Mouse (Mus musculus) thymus, postnatal 10 days (tissue): ENCODE measurements around the gene Polr1c.

ENCODE experiments used
- DNase-seq, 2 experiments: peaks; one replicate each; pipeline ENCODE4 v3.0.0; 2021; ENCODE audit warnings: low spot score in 2 of 2

Gene Polr1c

DNA sequence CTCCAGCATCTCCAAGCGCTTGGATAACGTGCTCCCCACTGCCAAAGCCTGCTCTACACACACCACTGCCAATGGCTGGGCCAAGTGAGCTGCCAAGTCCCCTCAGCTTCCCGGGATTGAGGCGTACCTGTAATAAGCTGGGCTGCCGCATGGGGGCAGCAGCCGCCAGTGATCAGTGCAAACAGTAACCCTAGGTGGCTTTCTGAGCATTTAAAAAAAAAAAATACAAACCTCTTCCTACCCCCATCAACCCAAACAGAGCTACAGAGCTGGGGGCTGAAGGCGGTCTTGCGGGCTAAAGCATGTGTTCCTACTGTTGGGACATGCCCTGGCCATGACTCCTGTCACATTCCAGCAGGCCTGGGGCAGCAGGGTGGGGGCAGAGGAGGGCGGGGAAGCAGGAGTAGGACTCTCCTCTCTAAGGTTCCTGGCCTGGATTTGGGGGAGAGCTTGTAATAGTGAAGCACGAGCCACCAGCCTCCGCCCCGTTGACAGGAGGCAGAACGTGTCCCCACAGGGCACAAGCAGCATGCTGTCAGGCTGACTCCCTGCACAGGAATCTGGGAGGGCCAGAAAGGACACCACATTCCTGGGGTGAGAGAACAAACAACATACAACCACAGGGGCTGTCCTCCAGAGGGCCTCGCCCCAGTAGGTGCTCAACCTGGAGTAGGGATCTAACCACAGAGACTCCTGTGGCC lies 18.2 kb upstream of the Polr1c start:
- DNase-seq, result peak; percentile 36 to 78

DNA sequence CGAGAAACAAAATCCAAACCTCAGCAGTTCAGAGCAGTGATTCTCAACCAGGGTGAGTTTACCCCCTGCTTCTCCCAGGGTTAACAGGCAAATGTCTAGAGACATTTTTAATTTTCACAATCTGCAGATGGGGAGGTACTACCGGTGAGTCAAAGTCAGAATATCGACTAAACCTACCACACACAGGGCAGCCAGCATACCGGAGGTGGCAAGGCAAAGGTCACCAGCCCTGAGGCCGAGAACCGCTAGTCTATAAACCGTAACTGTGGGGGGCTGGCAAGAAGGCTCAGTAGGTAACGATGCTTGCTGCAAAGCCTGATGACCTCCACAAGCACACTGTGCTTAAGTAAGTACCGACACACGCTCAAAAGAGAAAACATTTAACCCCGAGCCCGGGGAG lies 17.6 kb upstream of the Polr1c start:
- DNase-seq, result no peak

DNA sequence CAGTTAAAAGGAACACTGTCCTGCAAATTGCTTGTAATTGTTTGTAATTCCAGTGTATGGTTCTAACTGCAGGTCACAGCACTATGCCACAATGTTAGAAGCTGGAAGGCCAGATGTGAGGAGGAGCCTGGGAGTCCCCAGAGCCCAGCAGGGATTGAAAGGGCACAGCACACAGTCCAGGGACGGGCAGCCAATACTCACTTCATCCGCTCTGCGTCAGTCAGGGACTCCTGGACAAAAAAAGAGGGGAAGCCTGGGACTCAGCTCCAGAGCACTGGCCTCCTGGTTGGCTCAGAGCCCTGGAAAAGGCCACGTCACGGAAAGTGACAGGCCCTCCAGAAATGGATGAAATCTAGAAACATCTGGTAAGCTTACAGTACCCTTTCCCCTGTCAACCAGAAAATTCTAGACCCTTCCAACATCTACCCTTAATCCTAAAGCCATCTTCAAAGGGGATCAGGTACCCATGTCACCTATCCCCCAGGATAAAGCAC lies 14.4 kb upstream of the Polr1c start:
- no peak for DNase-seq

DNA sequence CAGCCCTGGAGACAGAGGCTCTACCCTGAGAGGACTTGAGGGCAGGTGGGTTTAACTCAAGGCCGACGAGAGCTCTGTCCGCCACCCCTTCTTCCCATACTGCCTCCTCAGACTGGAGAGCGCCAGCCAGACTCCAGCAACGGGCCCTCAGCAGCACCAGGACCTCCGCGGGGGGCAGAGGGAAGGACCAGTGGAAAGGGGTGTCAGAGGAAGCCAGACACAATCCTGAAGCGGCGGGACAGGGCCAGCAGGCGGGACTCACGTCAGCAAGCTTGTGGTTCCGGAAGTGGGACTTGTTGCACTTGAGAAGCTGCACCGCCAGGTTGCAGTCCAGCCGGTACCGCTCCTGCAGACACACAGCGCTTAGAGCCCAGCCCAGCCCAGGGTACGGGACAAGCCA lies 11.8 kb upstream of the Polr1c start:
- DNase-seq, result no peak

DNA sequence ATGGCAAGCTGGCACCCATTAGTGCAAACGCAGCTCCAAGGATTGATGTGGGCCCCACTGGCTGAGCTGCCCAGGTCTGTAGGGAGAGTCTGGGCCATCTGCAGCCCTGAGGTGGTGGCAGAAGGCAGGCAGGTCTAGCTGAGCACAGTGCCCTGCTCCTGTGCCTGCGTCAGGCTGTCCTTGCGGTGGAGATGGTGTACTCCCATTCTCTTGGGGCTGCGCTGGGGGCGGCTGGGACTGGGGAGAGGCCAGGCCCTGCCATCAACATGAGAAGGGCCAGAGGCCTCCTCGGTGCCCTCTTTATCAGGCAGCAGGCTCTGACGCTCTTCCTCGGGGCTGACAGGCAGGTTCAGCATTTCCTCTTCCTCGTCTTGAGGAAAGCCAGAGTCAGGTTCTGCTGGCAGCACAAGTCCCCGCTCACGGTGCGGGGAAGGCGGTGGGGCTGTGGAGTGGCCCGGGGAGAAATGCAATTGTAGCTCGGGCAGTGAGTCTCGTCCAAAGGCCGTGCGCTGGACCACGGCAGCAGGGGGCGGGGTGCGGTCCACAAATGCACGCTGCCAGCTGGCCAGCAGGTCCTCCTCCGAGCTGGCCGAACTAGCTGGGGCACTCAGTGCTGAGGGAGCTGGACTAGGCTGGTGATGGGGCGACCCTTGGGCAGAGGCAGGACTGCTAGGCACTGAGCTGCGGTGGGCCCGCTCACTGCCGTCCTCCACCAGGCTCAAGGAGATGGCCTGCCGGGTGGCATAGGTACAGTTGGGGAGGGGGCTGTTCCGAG lies 10.6 kb upstream of the Polr1c start:
- no peak for DNase-seq

DNA sequence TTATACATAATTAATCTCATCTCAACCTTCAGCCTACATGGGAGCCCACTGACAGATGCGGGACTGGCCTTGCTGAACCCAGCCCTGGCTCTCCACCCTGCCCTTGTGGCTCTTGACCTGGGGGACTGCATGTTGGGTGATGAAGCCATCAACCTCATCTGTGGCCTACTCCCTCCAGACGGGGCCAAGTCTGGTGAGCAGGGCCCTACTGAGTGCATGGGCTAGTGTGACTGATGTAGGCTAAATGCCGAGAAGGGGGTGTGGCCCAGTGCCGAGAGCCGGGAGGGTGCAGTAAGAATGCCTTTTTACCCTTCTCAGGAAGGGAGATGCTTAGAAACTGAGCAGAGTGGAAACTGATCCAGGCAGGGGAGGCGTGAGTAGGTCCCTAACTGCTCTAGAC lies 7.3 kb upstream of the Polr1c start:
- DNase-seq, result no peak

DNA sequence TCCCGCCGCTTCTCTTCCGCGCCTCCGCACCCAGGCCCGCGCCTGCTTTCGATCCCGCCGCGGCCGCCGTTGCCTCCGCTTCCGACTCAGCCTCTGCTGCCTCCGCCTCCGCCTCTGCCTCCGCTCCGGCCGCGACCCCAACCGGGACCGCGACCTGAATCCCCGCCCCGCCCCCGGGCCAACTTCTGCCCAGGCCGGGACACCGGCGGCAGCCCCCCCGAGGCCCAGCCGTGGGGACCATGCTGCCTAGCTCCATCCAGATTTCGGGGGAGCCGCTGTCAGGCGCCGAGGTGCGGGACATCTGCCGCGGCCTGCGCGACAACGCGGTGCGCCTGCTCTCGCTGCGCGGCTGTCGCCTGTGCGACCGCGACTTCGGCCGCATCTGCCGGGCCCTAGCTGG lies 6.3 kb upstream of the Polr1c start:
- peak; percentile 25 to 34 for DNase-seq

DNA sequence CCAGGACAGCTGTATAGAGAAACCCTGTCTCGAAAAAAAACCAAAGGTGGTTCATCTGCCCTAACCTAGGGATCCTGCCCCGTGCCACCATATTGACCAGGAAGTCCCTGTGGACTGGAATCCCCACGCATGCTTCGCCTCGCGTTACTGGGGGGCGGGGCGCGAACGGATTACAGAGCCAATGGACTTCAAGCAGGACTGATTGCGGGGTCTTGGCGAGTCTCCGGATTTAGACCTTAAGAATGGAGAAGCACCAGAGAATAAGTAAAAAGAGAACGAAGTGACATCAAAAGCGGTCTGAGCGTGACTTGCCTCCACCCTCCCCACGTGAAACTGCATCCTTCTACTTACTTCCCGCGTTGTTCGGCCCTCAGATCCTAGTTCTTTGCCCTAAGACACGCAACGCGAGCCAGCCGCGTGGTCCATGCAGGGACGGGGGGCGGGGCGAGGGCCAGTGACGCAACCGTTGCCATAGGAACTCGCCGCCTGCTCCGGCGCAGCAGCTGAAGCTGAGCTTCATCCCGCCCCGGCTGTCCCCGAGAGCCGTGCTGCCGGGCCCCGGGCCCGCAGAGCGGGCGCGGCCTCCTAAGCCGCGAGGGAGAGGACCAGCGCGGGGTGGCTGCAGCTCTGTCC lies 5.7 kb upstream of the Polr1c start, which contains the start of gene Lrrc73:
Gene Lrrc73, plus strand, starts transcription at position 80 of the 633 bp plus-strand sequence.
- DNase-seq, result peak; percentile 77 to 85

DNA sequence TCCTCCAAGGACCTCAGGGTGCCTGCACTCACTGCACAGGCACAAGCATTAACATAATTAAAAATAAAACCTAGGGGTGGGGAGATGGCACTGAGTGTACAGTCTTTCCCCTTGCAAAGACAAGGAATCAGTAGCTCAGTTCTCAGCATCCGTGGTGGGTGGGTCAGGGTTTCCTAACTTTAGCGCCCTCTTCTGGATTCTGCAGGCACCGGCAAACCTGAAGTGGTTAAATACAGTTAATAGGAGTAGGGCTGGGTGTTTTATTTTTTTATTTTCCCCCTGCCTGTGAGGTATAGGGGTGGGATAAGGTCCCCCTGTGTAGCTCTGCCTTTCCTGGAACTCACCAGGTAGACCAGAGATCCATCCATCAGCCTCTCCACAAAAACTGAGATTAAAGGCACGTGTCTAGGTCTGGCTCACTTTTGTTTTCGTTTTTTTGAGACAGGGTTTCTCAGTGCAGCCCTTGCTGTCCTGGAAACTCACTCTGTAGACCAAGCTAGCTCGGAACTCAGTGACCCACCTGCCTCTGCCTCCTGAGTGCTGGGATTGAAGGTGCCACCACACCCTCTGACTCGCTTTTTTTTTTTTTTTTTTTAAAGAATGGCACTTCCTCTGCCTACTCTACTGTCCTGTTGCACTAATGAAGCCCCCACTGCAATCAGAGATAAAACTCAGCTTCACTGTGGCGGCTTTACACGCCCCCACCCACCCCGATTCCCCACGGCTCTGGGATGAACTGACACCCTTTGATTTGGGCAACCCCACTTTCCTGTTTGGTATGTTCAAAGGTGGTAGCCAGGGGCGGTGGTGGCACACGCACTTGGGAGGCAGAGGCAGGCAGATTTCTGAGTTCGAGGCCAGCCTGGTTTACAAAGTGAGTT lies 5.0 kb upstream of the Polr1c start:
- peak in 1 of 2 experiments; percentile 60 for DNase-seq

DNA sequence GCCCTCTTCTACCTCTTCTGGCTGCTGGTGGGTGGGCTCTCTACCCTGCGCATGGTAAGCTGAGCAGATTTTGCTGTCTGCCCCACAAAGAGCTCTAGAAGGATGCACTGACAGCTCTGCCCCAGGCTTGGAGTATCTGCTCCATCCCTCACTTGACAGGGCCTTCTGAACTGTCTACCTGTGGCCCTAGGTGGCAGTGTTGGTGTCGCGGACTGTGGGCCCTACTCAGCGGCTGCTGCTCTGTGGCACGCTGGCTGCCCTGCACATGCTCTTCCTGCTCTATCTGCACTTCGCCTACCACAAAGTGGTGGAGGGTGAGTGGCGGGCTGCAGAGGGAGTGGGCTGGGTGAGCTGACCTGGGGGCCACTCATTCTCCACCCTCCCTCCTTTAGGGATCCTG lies 3.3 kb upstream of the Polr1c start:
- DNase-seq, result no peak

DNA sequence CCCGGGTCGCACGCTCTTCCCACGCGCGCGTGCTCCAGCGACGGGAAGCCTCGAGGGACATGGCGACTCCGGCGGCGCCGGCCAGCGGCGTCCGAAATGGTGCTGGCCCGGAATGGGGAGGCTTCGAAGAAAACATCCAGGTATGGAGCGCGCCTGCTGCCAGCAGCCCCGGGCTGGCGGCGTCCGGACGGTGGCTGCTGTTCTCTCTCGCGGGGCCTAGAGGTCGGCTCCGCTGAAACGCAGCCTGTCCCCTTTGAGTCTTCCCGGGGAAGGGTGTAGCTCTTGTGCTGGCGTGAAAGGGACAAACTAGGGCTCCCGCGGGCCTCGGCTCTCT lies 302 bp upstream of the Polr1c start:
- DNase-seq, result peak in 1 of 2 experiments; percentile 22

DNA sequence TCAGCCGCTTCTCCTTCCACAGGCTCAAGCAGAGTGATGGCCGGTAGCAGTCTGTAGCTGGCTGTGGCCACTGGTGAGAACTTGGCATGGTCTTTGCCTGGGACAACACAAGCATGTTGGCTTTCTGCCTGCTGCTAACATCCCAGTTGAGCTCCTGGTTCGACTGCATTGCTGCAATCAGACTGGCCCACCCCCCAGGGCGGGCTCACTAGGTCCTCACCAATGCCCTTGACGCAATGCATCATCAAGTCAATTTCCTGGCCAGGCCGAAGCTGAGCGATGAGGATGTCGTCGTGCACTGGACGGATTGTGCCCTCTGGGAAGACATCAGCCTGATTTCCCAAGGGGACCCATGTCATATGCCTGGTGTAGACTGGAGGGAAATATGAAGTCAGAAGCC lies 3.3 kb downstream of the Polr1c start:
- no peak for DNase-seq

DNA sequence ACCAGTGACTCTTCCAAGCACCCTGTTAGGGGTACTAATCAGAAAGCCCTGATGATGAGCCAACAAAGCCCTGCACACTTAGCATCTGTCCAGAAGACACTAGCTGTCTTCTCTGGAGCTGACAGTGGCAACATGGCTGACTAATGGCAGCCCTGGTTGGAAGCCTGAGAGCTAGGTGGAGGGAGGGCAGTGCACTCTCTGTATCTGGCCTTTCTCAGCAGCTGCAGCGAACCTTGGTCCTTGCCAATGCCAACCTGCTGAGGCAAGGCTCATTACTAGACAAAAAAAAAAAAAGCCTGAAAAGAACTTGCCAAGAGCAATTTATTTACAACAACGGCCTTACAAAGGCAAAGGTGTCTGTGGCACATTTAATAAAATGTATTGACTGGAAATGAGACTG lies 4.2 kb downstream of the Polr1c start:
- DNase-seq, result no peak

DNA sequence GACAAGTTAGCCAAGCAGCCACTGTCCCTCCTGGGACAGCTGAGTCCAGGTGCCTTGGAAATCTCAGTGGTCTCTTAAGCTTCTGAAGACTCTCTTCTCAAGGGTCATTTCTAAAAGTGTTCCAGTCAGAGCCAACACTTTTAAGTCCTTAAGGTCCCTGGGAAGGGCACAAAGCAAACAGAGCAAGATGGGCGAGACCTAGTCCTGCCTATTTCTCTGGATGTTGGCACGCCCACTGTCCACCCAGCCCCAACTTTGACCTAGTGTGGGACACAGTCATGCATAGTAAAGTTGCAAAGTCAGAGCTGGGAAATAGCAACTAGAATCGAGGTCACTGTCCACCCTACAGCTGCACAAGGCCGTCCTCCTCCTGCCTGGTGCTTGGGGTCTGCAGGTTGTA lies 4.9 kb downstream of the Polr1c start:
- DNase-seq, result no peak

DNA sequence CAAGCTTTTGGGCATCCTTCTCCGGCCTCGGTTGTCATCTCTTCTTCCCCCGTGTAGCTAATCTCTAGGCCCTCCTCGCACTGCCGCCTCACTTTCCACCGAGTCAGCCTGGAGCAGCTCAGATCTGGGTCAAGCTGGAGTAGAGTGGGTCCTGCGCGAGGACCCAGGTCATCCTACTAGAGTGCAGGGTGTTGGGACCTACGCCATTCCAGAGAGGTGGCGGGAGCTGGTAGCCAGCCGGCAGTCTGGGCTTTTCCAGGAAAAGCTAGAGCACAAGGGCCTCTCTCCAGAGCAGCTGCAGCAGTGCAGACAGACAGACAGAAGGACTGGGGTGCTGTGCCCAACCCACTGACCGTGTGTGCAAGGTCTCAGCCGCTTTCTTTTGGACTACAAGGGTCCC lies 5.6 kb downstream of the Polr1c start:
- no peak for DNase-seq

DNA sequence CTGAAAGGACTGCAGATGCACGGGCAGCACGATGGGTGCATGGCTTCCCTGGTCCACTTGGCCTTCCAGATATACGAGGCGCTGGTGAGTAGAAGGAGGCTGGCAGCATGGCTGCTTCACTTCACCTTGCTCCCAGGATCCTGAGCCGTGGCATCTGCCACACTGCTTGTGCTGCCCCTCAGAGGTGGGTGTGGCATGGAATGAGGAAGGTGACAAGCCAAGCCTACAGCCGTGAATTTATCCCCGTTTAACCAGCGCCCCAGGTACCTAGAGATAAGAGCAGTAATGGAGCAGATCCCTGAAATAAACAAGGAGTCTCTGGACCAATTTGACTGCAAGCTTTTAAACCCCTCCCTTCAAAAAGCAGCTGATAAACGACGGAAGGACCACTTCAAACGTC lies 6.4 kb downstream of the Polr1c start:
- DNase-seq, result no peak

DNA sequence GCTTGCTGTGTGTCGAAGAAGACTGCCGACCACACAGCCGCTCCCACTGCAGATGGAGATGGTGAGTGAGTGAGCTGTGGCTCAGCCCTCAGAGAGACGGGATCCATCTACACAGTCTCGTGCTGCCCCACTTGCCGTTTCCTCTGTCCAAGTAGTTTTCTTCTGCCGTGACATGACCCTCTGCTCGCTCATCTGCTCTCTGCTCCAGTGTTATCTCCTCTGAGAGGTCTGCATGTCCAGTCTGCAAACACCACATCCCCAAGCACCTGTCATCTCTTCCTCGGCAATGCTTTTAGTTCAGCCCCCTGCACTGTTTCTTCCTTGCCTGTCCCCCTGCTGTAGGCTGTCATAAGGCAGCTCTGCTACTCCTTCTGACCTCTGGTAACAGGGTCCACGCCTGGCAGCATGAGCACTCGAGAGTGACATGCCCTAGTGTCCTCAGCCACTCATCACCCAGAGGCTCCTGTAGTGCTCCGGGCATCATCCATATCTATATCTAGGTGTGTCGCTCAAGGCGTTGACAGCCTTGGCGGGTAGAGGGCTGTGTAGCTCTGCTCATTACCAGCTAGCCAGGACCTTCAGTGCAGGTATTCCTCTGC lies 8.2 kb downstream of the Polr1c start:
- no peak for DNase-seq

DNA sequence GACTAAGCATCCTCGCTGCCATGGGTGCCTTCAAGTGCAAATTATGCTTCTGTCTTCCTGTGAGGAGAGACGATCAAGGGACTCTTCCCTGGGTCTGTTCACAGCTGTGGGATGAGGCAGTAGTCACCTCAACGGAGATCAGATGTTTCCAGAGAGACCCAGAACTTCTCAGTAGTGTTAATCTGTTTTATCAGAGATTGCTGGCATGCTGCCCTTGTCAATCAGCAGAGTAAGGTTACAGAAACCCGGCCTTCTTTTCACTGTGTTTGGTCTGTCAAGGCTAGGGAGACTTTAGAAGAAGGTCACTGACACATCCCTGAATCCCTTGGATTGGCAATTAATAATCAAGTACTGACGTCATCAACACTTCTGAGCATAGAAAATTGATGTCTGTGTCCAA lies 10.4 kb downstream of the Polr1c start:
- DNase-seq, result no peak

DNA sequence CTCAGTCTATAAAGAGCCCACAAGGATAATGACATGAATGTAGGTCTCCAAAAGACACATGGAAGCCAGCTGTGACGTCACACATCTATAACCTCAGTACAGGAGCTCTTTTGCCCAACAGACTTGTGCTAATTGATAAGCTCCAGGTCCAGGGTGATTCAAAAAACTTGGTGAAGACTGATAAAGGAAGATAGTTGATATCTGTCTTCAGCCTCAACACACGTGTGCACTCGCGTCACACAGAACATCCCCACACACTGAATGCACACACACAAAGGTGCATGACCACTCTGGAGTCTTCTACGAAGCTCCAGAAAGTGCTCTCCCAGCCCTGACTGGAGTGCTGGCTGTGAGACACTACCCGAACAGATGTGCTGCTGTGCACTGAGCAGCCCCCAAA lies 10.8 kb downstream of the Polr1c start:
- no peak for DNase-seq

DNA sequence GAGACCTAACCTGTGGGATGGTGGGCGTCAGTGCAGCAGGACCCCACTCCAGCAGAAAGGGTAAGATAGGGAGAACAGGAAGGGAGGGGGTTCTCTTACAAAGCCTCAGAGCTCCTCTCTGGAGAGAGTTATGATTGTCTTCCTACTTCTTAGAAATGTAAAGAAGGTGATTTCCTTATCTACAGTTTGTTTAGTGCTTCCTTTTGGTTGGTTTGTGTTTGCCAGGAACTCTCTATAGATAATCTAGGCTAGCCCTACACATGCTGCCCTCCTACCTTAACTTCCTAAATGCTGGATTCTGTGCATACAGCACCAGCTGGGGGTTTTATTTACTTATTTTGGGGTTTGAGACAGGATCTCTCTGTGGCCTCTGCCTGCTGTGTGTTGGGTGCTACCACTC lies 11.8 kb downstream of the Polr1c start:
- no peak for DNase-seq

DNA sequence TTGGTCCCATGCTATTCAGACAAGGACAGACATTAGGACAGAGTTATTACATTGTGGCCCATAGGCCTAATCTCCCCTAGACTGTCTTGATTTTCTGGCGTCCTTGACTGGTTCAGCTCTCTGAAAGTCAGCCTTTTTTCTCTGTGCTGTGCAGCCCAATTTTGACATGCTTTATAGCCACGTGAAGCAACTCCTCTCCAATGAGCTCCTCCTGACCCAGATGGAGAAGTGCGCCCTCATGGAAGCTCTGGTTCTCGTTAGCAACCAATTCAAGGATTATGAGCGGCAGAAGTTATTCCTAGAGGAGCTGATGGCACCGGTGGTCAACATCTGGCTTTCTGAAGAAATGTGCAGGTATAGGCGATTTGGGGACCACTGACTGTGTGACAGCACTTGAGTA lies 20.3 kb downstream of the Polr1c start:
- no peak for DNase-seq

DNA sequence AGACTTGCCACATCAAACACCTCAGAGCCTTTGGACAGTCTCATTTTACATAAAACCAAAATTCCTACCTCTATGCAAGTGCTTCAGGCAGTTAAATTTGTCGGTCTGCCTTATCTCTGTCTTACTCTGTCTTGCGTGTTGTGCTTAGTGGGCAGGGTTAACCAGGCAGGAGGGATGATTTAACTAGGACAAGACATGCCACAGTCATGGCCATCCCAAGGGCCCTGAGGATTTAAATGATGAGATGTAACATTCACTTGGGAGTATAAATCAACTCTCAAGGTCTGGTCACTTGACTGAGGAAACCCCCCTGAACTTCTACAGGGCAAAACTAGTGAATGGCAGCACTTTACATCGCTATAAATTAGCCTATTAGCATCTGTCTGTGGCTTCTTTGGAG lies 26.3 kb downstream of the Polr1c start:
- DNase-seq, result no peak
